Mouse (Mus musculus) frontal cortex, adult (tissue): Measurements from ENCODE around the gene Pm20d1.

Source experiments
- ATAC-seq: cut with Nextera tagmentation; 2 replicates; pipeline ENCODE4 v1.9.2; 2017; ENCODE audit warnings: mild to moderate bottlenecking, moderate library complexity, mixed read lengths; ENCODE audit not compliant: low TSS enrichment

The Pm20d1 gene

DNA sequence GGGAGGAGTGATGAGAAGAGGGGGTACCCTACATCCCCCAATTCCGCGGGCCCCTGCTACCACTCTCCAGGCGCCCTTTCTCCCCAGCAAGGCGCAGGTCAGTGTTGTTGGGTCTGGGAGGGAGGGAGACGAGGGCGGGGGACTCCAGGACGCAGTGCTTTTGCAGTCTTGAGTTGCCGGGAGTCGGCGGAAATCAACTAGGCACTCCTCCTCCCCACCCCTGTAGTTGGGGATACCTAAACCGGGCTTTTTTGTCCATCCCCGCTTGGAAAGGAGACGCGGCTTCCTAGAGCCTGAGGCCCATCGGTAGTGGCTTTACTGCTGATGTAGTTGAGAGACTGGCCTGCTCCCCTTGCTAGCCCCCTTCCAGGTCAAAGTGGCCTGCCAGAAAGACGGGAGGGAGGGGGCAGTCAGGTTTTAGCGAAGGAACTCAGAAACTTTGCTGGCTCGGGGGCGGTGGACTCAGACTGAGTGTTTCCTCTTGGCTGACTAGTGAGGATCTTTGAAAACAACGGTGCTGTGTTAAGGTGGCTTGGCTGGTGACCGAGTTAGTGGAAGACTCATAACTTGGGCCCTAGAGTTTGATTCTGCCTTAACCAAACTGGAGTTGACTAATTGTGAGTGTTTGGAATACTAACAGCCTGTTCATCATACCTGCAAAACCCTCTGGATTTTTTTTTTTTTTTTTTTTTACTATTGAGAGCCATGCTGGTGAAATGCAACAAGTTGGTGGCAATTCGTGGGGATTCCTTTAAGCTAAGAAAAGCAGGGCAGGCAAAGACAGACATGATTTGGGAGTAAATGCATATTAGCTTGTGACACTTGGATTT lies 31.3 kb downstream of the Pm20d1 start:
- peak; percentile 23 for ATAC-seq

GRCm38 (mm10) chr1:131829279-131829678 lies 32.1 kb downstream of the Pm20d1 start:
- ATAC-seq = no peak

- no peak for ATAC-seq
Measured at GRCm38 (mm10) chr1:131830561-131830960, 33.4 kb downstream of the Pm20d1 start.

GRCm38 (mm10) chr1:131830971-131831641 lies 33.9 kb downstream of the Pm20d1 start:
- no peak for ATAC-seq

DNA sequence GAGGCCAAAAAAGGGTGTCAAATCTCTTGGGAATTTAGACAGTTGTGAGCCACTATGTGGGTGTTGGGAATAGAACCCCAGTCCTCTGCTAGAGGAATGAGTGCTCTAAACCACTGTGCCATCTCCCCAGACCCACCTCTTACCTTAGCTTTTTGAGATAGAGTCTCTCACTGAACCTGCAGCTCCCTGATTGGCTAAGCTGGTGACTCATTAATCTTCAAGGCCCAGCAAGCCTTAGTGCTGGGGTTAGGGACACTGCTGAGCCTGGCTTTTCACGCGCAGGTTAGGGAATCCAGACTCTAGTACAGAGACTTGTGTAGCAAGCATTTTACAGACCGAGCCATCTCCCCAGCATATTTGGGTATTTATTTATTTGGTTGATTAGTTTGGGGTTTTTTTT lies 39.9 kb downstream of the Pm20d1 start:
- no peak for ATAC-seq

DNA sequence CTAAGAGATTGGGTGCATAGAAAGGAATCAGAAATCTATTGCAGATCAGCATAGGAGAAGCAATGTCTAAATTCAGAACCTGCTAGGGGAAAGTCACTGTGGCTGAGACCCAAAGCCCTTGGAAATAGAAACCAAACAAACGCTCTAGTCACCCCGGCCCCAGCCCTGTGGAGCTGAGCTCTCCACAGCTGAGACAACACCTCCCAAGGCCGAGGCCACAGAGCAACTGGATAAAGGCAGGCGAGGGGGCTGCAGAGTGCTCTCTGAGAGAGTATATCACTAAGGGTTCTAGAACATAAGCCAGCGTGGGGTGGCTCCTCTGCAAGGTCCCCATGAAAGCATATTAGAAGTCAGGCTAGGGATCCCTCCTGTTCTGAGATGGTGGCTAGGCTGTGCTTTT lies 41.4 kb downstream of the Pm20d1 start:
- no peak for ATAC-seq

GRCm38 (mm10) chr1:131839279-131839678 lies 42.1 kb downstream of the Pm20d1 start:
- ATAC-seq = peak; percentile 20; the same call in 1 of the 2 replicates

GRCm38 (mm10) chr1:131842221-131842620 lies 45.0 kb downstream of the Pm20d1 start:
- ATAC-seq = no peak

DNA sequence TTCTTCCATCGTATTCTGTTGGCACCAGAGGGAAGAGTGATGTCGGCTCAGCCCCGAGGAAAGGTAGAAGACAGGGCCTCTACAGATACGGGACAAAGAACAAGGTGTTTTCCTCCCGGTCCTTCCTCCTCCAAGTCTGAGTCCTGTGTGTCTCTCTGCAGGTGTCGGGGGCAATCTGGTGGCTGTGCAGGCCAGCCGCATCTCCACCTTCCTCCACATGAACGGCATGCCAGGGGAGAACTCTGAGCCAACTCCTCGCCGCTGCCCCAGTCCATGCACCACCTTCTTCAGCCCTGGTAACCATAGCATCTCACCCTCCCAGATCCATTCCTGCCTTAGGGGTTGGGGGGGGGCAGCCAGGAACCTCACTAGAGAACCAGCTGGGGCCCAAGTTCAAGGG lies 46.6 kb downstream of the Pm20d1 start:
- ATAC-seq = no peak

DNA sequence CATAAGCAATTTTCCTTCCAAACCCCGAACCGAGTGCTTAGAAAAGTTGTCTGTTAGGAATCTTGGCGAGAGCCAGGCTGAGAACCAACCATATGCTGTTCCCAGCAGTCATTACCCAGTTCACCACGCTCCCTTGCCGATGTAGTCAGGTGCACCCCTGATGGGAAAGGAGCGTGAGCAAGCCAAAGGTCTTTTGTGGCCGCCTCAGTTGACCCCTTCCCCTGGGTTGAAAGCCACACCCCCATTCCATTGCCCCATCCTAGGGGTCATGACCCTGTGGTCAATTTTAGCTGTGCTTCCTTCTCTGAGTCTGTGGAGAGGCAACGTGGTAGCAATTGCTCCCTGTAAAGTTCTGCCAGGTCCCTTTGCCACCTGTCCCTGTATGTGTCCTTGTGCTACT lies 47.7 kb downstream of the Pm20d1 start:
- ATAC-seq = no peak

- ATAC-seq = peak; percentile 68
Measured at GRCm38 (mm10) chr1:131846255-131846654, 49.1 kb downstream of the Pm20d1 start.

DNA sequence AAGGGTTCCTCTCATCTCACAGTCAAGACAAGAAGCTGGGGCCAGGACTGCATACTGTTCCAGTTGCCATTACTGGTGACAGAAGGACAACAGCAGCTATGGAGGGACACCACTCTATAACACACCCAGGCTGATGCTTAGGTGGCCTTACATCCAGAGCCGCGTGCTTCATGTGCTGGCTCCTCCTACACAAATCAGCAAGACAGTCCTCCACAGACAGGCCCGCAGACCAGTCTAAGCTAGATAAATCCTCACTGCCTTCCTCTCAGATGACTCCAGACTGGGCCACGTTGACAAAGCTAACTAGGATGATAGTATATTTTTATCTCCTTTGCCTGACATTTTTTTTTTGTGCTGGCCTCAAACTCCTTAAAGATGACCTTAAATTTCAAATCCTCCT lies 64.6 kb downstream of the Pm20d1 start:
- ATAC-seq = no peak

DNA sequence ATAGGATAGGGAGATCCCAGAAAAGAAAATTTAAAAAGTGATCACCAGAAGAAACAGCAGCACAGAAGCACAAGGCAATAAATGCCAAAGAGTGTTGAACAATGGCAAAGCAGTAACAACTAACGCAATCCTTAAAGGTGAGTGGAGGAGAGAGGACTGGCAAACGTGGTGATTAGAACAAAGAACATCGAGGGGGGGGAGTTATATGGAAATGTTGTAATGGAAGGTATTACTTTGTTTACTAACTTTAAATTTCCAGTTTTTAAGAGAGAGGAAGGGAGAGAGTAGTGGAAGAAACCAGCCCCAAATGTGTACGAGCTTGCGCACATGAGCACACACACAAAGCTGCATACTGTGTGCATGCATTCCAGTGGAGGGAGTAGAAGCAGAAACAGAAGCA lies 68.4 kb downstream of the Pm20d1 start:
- ATAC-seq = no peak

DNA sequence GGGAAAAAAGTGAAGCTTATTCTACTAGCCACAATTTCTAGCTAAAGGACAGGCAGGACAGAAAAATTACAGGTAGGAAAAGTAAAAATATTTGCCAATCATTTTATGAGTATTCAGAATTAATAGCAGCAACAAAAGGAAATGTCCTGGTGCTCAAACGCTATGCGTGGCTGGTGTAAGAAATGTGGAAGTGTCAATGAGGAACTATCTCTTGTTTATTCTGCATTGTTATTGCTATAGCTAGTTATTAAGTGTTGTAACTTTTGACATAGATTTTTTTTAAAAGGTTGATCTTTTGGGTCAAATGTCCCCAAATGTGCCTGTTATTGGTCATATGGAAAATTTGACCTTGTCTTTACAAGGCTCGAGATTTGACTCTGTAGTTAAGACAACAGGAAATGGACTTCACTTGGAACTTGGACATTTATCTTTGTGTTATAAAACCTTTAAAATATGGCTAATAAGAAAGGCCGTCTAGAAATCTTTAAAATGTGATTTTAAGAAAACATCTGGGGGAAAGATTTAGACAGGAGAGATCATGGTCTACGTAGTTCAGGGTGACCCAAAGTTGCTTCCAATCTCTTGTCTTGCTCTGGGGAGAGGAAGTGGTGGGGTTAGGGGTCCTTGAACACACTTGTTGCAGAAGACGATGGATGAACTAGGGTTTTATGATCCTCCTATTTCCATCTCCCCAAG lies 69.3 kb downstream of the Pm20d1 start:
- no peak for ATAC-seq

DNA sequence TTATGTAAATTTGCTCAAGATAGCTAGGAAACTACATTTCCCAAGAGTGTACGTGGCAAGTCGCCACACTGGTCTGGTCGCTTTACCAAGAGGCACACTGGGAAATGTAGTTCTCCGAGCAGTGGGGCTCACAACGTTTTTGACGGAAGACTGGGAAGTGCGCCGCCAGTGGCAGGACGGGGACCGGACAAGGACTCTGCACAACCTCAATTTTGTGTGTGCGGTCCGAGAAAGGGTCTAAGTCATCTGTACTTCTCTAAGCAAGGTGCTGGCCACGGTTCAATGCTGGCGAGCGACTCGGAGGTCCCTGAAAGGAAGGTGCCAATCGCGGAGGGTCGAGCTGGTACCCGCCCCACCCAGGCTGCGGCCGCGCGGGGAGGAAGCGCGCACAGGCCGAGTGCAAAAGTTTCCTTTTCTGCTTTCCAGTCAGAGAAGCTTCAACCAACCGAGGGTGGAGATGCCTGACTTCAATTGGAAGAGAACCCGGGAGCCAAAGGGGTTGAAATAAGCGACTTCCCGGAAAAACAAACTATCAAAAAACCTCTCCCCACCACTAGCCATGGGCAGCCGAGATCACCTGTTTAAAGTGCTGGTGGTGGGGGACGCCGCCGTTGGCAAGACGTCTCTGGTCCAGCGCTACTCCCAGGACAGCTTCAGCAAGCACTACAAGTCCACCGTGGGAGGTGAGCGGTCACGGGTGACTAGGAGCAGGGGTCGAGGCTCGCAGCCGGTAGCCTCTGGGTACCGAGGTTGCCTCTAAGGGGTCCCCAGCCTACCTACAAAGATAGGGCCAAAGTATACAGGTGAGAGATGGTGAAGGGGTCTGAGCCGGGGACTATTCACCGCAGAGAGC lies 70.1 kb downstream of the Pm20d1 start, which contains the start of gene Rab29:
Gene Rab29, plus strand, starts transcription at position 132 of the 853 bp plus-strand sequence.
- ATAC-seq = peak; percentile 100

DNA sequence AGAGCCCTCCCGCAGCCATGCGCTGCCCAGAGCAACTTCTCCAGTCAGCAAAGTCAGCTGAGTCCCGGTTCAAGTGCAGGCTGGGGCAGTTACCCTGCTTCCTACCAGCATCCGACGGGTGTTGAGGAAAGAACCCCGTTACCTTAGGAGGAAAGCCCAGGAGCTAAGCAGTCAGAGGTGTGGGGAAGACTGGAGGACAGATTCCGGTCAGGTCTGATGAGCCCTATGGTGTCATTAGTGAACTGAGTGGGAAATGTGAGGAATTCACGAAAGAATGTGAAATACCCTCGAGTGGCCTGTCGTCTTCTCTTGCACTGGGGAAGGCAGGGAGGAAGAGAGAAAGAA lies 70.7 kb downstream of the Pm20d1 start:
- ATAC-seq = no peak

DNA sequence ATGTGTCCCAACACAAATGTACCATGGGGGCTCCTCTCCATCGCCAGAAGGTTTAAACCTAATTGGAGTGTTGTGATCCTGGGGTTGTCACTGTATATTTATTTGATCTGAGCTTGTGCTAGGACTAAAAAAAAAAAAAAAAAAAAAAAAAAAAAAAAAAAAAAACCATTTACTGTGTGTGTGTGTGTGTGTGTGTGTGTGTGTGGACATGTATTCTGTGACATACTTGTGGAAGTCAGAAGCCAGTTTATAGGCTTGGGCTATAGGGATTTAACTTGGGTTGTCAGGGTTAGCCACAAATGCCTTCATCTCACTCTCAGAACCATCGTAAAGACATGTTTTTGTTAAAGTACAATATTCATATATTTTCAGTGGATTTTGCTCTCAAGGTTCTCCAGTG lies 72.4 kb downstream of the Pm20d1 start:
- no peak for ATAC-seq
